Mouse (Mus musculus): ENCODE measurements around the gene Gm10840.

Gm10840 gene

DNA sequence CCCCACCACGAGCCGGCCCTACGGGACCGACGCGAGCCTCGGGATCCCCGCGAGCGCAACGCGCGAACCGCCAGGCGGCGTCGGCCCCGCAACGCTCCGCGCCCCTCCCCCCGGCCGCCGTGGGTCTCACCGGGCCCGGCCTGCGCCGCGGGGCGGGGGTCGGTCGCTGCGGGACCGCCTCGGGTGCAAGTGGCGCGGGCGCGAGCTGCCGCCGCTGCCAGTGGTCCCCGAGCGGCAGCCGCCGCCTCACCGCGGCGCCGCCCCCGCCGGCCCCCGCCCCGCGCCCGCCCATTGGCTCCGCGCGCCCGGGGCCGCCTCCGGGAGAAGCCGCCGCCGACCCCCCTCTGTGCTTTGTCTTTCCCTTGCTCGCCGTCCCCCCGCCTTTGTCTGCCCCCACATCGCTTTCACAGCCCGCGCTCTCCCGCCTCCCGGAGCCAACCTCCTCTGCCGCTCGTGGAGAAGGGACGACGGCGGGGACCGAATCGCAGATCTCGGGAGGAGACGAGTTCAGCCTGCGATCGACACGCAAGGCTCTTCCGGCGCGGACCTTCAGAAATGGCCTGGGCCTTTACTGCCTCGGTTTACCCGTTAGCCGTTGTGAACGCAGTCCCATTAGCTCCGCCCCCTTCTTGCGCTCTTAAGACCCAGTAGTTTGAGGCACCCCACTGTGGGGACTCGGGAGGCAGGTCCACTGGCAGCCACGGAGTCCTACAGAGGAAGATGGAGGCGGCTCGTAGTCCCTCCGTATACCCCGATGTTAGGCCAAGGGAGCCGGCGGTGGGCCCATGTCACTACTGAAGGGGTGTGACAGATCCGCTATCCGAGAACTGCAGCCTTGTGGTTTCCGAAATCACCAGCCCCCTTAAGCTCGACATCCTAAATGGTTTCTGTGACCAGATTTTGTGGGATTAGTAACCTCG is 469 bp upstream of the Gm10840 start:
- in situ Hi-C loops (cut with MseI, MboI) = no loop called here

DNA sequence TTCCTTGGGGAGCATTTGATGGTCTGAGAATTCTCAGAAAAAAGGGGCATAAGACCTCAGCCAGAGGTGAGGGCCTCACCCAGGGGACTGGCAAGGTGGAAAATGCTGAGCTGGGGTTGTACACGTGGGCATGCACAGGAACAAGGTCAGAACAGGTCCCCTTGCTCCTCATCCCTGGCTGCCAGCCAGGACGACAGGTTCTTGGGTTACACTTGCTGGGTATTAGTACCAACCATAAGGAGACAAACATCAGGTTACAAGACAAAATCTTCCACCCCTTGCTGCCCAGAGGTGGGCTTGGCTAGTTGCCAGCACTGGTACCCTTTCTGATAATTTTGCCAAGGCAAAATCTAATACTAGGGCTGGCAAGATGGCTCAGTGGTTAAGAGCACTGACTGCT is 1.6 kb downstream of the Gm10840 start:
- in situ Hi-C loops (cut with MseI, MboI) = no loop called here

DNA sequence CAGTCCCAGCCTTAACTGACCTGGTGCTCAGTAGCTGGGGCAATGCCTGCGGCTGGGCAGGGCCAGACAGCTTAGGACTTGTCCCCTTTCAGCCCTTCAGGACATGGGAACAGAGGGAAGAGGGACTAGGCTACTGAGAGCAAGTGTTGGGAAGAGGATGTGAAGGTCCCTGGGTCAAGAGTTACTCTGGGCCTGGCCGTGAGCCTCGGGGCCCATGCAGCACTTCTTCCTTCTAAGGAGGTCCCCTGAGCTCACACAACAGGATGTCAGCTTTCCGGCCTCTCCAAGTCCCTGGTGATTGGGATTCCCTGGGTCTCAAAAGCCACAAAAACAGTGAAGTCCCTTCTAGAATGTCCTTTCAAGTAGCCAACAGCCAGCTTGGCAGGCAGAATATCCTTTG is 2.9 kb downstream of the Gm10840 start:
- in situ Hi-C loops (cut with MseI, MboI) = no loop called here

DNA sequence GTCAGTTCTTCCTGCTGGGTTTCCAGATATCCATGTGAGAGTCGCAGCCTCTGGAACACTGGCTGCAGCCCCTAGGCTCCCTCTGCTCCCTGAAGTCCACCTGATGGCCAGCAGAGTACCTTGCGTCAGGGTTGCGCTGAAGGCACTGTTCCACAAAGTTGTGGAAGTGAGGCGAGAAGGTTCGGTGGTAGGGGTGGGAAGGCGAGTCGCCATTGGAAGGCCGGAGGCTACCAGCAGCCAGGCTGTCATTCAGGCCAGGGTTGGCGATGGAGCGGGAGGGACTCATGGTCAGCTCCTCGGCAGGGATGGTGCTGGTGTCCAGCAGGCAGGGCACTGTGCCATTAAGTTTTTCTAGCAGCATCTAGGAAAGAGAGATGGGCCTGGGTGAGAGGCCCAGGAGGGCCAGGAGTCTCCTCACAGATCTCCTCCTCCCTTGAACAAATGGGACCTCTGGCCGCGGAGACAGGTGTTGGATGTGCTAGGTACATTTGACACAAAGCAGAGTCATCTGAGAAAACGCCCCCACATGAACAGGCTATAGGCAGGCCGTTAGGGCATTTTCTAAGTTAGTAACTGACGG is 4.0 kb downstream of the Gm10840 start:
- in situ Hi-C loops (cut with MseI, MboI) = no loop called here

- in situ Hi-C loops (cut with MseI, MboI) = no loop called here
Measured at GRCm38 (mm10) chr11:106167435-106167834, 6.8 kb downstream of the Gm10840 start.

- in situ Hi-C loops (cut with MseI, MboI) = no loop called here
Measured at GRCm38 (mm10) chr11:106170807-106171206, 10.2 kb downstream of the Gm10840 start.

DNA sequence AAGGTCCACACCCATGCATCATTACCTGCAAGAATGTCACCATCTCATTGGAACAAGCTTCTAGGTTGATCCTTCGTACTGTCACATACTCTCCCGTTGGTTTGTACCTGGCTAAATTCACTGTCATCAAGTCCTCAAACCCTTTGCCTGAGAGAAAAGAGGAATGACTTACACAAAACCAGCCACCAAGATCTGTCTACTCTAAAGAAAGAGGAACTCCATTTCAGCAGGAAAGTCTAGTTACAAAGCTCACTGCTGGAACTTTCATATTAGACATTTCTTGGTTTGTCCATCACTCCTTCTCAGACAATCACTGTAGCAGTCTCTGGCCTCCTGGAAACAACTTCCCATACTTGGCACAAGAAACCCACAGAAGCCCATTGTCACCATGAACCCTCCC is 12.6 kb downstream of the Gm10840 start:
- in situ Hi-C loops (cut with MseI, MboI) = no loop called here

- in situ Hi-C loops (cut with MseI, MboI) = no loop called here
Measured at GRCm38 (mm10) chr11:106174372-106174771, 13.7 kb downstream of the Gm10840 start.

DNA sequence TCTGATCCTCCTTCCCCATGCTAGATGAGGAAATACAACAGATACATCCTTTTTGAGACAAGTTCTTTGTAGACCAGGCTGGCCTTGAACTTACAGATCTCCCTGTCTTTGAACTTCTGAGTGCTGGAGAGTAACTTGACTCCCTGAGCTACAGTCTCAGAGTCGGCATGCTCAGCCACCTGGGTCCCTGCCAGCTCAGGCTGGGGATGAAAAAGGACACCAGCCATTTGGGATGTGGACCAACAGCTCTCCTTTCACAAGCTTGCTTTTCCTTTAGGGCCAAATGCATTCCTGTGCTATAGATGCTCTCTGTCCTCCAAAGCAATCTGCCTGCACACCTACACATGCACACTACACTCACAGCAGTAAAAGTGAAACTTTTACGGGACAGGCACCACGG is 14.4 kb downstream of the Gm10840 start:
- in situ Hi-C loops (cut with MseI, MboI) = no loop called here

DNA sequence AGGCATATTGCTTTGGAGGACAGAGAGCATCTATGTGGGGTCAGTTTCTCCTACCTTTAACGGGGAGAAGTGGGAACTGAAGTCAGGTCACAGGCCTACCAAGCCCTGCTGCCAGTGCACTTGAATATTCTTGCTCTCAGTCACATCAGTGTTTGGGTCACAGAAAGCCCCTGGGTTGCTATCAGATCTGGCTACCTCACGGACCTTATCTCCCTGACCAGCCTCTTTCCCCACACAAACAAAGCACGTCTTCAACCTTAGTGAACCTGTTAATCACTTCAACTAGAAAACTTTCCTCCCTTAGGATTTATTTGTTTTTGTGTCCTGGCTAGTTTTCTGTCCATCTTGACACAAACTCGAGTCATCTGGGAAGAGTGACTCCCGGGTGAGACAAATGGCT is 15.7 kb downstream of the Gm10840 start:
- in situ Hi-C loops (cut with MseI, MboI) = no loop called here

DNA sequence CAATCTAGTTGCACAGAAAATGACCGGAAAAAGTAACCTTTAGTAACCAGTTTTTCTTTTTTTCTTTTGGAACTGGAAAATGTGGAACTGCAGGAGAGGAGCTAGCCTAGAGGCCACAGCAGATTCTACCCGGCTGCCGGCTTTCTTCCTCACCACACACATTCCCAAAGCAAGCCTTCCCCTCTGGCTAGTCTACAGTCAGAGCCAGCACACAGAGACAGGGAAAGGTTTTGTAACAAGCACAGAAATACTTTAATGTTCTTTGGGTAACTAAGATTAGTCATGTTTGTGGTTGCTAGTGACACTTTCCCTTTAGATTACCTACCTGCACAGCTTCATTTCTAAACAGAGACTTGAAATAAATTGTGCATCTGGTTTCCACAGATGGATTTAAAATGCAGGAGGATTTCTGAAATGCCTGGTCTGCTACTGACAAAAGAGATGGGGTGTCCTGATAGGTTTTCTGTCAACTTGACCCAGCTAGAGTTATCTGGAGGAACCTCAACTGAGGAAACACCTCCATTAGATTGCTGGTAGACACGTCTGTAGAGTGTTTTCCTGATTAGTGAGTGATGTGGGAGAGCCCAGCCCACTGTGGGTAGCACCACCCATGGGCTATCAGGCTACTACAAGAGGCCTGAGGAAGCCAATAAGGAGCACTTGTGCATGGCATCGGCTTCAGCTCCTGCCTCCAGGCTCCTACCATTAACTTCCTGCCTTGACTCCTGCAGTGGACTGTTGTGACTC is 17.6 kb downstream of the Gm10840 start:
- in situ Hi-C loops (cut with MseI, MboI) = no loop called here

GRCm38 (mm10) chr11:106179711-106180448 is 19.2 kb downstream of the Gm10840 start:
- in situ Hi-C loops (cut with MseI, MboI) = no loop called here

DNA sequence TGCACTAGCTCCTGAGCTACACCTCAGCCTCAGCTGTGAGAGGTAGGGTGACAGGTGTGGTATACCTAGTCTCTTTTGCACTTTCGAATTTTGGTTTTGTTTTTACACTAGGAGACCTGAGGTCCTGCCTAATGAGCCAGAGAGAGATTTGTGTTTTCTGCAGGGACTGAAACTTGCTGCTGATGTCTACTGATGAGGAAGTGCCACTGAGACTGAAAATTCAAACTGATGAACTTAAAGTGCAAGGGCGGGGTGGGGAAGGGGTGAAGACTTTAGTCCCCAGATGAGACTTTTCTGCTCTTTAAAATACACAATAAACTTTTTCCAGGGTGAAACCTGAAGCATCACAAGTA is 19.8 kb downstream of the Gm10840 start:
- in situ Hi-C loops (cut with MseI, MboI) = no loop called here

GRCm38 (mm10) chr11:106187326-106187725 is 26.7 kb downstream of the Gm10840 start:
- in situ Hi-C loops (cut with MseI, MboI) = no loop called here

DNA sequence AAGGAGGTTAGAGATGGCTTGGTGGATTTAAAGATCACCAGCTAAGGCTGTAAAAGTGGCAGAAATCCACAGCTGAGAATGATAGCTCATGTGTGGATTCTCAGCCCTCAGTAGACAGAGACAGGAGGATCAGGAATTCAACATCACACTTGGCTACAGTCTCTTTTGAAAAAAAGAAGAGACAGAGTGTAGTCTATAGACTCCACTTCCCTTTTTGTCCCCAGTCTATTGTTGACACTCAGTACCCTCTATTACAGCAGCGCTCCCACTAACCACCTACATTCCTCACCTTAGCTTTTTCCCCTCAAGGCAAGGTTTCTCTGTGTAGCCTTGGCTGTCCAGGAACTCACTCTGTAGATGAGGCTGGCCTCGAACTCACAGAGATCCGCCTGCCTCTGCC is 31.1 kb downstream of the Gm10840 start:
- in situ Hi-C loops (cut with MseI, MboI) = no loop called here

DNA sequence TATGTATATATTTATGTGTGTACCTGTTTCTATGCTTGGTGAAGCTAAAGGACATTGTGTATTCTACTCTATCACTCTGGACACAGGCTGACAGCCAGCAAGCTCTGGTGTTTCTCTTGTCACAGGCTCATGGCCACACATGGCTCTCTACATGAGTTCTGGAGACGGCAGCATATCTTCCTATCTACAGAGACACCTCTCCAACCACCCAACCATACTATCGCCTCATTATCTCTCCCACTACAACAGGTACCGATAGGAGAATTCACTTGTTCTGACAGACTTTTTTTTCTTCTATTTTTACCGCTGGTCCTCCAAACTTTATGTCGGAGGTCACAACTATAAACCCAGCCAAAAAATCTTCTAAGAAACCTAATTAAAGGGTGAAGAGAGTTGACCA is 31.6 kb downstream of the Gm10840 start:
- in situ Hi-C loops (cut with MseI, MboI) = no loop called here

DNA sequence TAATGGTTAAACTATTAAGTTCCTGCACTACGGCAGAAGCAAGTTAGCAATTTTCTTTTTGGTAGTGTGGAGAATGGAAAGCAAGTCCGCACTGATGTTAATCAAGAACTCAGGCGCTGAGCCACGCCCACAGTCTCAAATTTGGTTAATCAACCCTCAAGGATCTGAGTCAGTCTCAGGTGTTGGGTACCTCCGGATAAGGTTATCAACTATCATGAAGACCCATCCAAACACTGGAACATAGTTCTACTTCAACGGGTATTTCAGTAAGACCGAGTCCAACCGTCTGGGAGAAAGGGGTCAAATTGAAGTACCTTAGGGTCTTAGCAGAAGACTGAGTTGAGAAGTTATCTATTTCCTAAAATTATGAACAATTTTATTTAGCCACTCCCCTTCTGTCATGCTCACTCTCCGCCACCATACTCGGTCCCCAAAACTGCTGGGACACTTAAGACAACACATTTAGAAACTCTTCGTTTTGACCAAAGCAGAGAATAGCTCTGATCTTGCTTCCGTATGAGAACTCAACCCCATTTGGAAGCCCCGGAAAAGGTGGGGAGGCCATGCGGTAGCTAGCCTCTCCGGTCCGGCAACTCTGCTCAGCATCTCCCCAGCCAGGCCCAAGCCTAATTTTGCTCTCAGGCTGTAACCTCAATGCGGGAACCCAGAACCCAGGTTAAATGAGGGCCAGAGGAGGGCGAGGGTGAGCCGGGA is 32.2 kb downstream of the Gm10840 start:
- in situ Hi-C loops (cut with MseI, MboI) = no loop called here

DNA sequence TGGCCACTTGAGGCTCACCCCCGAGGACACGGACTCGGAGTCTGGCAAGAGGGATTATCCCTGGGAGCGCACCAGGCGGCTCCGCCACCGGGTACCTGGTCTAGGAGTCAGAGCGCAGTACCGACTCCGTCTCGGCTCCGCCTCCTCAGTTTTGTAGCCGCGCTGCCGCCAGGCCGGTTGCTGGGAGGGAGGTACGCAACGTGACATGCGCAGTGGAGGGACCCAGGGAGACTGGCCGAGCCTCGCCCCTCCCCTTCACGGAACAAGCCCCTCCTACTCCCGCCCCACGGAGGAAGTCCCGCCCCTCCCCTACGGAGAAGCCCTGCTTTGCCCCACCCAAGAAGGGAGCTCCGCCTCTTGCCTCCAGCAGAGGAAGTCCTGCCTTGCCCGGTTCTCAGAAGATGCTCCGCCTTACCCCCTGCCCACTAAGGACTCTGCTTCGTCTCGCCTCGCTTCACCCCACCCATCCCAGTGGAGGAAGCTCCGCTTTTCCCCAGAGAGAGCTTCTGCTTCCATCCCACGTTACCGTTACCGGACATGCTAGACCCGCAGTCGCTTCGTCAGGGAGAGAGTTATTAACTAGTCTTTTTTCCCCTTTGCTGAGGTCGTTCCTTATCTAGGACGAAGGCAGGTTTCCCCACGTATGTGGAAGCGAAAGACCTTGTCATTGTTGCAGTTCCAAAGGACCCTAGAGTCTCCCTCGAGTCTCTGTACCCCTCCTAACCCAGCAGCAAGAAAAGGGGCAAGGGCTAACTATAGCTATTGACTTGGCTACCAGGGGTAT is 32.9 kb downstream of the Gm10840 start:
- in situ Hi-C loops (cut with MseI, MboI) = no loop called here

DNA sequence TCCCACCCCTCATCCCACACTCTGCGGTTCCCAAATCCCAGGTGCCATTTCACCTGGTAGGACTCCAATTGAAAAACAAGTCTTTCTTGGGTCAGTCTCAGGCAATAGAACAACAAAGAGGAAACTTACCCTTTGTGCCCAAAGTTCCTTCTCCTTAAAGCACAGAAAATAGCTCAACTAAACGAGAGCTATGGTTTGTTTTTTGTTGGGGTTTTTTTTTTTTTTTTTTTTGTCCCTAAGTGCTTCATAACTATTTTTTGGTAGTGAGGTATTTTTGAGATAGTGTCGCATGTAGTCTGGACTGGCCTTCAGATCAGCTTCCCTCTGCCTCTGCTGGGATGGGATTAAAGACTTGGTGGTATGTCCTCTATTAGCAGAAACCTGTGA is 33.5 kb downstream of the Gm10840 start:
- in situ Hi-C loops (cut with MseI, MboI) = no loop called here

GRCm38 (mm10) chr11:106194891-106195290 is 34.2 kb downstream of the Gm10840 start:
- in situ Hi-C loops (cut with MseI, MboI) = no loop called here

DNA sequence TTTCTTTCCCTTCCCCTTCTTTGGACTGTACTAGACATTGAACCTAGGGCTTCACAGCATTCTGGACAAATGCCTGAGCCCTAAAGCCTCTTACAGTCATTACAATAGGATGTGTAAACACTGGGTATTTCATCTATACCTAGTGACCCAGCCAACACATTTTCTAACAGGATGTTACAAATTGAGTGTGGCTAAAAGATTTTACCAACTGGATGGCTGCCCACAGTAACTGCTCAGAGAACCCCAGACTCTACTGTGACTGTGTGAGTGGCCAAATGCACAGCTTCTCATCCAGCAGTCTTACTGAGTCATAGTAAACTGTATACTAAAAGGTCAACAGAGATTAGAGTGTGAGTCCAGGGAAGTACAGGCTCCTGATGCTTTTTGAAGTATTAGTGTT is 34.7 kb downstream of the Gm10840 start:
- in situ Hi-C loops (cut with MseI, MboI) = no loop called here
